Mouse (Mus musculus): ENCODE measurements around the gene Rgp1.
"Not testable (repeated sequence)": the region's sequence is repeated elsewhere in the genome, so short reads cannot be mapped to it uniquely, and the experiment has no call there.

Gene Rgp1

GRCm38 (mm10) chr4:43562769-43563600 lies 15.5 kb upstream of the Rgp1 start:
- no peak for DNase-seq (ENCODE audit: low spot score)

DNA sequence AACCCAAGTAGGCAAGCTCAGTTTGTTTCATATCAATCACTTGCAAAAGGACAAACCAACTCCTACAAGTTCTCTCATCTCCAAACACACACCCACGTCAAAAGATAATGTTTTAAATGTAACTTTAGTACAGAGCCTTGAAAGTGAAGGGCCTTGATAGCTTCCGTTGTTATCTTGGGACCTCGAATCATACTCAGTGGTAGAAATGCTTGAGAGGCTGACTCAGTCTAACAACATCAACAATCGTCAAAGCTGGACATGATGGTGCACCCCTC lies 15.0 kb upstream of the Rgp1 start:
- no peak for DNase-seq (ENCODE audit: low spot score)

- no peak for DNase-seq (ENCODE audit: low spot score)
Measured at GRCm38 (mm10) chr4:43564231-43564630, 14.3 kb upstream of the Rgp1 start.

DNA sequence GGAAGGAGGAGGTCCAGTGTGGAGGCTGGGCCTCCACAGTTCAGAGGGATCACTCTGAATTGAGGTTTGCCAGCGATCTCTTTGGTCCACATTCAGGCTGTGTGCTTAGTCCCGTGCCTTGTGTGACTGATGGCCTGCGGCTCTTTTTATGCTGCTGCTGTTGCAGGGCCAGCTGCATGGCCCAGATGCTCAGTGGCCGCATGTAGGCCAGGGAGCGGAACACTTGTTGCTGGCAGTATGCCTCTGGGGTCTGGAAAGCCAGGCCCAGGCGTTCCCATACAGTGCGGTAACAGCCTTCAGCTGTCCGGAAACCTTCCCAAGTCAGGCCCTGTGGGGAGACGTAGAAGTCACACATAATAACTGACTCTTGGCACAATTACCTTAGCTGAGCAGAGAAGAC lies 11.4 kb upstream of the Rgp1 start:
- no peak for DNase-seq (ENCODE audit: low spot score)

- DNase-seq (ENCODE audit: low spot score): no peak
Measured at GRCm38 (mm10) chr4:43571395-43572045, 7.0 kb upstream of the Rgp1 start.

DNA sequence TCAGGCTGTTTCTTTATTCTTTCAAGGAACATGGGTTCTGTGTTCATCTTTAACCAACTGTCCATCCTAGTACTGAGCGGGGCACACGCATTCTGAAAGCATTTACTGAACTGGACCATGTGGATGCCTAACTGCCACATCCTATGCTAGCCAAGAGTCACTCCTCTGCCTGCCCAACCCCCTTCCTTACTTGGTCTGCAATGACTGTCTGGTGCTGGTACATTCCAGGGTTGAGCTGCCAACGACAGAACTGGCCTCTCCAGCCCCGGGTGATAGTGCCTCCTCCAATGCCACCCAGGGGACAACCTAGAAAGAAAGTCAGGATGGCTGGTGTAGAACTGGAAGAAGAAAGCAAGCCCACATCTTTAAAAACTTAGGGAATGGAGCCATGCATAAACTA lies 5.0 kb upstream of the Rgp1 start:
- no peak for DNase-seq (ENCODE audit: low spot score)

GRCm38 (mm10) chr4:43575356-43575755 lies 3.2 kb upstream of the Rgp1 start:
- DNase-seq (ENCODE audit: low spot score): no peak

DNA sequence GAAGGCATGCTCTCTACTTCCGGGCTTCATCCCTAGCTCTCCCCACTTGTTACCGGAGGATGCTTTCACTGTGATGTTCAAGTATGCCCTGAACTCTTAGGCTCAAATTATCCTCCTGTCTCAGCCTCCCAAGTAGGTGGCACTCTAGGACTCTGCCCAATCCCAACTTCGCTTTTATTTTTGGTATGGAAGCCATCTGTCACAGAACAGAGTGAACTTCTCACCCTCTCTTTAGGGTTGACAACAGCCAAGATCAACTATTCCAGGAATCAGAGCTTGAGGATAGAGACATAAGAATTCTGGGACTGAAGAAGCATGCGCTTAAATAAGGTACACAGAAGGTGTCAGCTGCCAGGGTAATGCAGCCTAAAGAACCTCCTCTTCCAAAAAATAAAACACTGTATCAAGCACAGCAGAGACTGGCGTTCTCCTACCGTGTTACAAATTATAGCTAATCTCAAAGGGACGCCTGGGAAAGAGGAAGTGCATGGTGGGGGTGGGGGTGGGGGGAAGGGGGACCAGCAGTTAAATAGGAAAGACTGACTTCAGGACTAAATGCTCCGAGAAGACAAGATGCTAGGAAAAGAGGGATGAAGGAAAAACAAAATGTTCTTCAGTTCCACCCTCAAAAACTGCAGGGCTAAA lies 1.2 kb upstream of the Rgp1 start:
- no peak for DNase-seq (ENCODE audit: low spot score)

DNA sequence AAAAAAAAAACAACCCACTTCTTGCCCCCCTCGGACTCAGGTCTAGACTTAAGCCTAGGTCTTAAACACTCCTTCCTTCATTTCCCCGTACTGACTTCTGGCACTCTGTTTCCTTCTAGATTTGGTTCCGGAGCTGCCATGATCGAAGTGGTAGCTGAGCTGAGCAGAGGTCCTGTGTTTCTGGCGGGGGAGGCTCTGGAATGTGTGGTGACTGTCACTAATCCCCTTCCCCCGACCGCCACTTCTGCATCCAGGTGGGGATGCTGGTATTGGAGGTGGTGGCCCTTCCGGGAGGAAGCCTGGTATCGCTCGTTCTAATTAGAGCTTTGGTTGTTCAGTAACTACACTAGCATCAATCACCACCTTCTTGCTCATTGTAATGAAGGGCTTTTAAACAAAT lies 741 bp downstream of the Rgp1 start:
- no peak for DNase-seq (ENCODE audit: low spot score)

DNA sequence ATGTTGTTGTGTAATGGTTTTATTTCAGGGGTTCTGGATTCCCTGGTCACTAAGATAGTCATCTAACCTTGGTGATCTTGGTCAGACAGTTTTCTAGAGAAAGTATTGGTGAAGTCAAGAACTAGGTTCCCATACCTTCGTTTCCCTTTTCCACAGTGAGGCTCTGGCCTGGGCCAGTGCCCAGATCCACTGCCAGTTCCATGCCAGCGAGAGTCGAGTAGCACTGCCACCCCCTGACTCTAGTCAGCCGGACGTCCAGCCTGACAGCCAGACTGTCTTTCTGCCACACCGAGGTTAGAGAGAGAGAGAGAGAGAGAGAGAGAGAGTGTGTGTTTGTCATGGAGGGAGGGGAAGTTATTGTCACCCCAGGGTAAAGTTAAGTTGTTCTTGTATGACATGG lies 1.2 kb downstream of the Rgp1 start:
- DNase-seq (ENCODE audit: low spot score): no peak

DNA sequence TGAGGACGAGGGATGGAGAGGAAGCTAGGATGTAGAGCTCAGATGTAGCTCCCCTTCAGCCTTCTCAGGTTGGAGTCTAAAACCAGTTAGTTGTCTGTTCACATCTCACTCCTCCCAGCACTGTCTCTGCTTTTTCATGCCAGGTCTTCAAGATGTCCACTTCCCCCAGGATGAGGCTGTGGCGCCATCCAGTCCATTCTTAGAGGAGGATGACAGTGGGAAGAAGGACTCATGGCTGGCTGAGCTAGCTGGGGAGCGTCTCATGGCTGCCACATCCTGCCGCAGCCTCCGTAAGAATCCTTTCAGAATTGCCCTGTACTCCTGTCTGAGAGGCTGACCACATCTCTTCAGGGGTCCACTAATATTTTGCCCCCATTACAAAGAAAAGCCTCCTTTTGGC lies 2.2 kb downstream of the Rgp1 start:
- no peak for DNase-seq (ENCODE audit: low spot score)

GRCm38 (mm10) chr4:43581381-43581780 lies 2.9 kb downstream of the Rgp1 start:
- no peak for DNase-seq (ENCODE audit: low spot score)

DNA sequence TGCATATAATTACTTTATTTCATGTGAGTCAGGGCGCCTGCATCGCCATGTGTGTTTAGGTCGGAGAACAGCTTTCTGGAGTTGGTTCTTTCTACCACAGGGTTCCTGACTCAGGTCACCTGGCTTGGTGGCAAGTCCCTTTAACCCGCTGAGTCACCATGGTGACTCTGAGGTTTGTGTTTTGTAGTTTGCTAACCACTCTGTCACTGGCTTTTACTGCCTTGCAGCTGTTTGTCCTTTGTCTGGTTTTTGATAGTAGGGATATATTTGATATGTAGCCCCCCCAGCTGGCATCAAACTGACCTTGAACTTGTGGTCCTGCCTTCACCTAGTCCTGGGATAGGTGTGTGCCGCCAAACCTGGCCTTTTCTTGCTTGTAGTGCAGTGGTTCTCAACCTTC lies 3.7 kb downstream of the Rgp1 start:
- DNase-seq (ENCODE audit: low spot score): no peak

DNA sequence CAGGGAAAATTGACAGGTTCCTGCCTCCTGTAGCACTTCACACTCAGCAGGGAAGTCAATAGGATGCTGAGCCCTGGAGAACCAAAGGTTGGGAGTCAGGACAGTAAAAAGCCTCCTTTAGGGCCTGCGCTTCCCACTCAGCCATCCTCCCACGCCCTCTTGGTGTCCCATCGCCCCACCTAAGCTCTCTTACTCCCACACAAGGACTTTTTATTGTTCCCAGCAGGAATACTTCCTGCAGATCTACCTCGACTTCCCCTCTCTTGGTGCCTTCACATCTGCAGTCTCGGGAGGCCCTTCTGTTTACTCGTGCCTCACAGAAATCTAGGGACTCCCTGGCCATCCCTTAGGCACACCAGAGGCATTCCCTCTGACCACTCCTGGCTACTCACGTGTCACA lies 4.9 kb downstream of the Rgp1 start:
- no peak for DNase-seq (ENCODE audit: low spot score)

- no peak for DNase-seq (ENCODE audit: low spot score)
Measured at GRCm38 (mm10) chr4:43584444-43585416, 6.2 kb downstream of the Rgp1 start, which contains the start of gene Msmp. Gene Msmp (minus strand): TSS chr4:43584494.

DNA sequence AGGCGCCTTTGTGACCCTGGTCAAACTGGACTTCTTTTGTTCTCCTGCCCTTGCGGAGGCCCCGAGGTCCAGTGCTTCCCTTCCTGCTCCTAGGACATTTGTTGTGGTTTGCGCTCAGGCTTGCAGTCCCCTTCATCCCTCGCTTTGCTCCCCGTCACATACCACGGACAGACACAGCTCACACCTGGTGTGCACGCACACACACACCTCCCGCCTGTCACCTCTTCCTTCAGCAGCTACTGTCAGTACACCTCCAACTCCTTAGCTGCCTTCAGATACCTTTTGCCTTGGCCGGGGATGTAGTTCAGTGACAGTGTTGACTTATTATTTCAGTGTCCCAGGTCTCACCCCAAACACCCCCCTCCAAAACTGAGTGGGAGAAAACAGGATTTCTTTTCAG lies 7.2 kb downstream of the Rgp1 start:
- DNase-seq (ENCODE audit: low spot score): no peak

GRCm38 (mm10) chr4:43586411-43586810 lies 7.9 kb downstream of the Rgp1 start:
- DNase-seq (ENCODE audit: low spot score): no peak

- DNase-seq (ENCODE audit: low spot score): peak; percentile 12
Measured at GRCm38 (mm10) chr4:43587681-43588080, 9.2 kb downstream of the Rgp1 start.

GRCm38 (mm10) chr4:43591543-43591942 lies 13.0 kb downstream of the Rgp1 start:
- DNase-seq (ENCODE audit: low spot score): no peak

DNA sequence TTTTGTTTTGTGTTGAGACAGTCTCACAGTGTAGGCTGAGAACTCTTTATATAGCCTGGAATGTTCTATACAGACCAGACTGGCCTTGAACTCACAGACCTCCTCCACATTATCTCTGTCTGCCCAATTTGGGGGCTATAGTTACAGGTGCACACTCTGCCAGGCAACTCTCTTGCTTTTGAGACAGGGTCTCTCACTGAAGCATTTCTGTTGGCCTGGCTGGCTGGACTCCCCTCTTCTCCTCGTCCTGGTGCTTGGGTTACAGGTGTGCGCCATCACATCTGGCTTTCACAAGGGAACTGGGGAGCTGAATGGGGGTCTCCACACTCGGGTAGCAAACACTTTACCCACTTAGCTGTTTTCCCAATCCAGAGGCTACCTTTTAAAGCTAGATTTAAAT lies 13.4 kb downstream of the Rgp1 start:
- no peak for DNase-seq (ENCODE audit: low spot score)

DNA sequence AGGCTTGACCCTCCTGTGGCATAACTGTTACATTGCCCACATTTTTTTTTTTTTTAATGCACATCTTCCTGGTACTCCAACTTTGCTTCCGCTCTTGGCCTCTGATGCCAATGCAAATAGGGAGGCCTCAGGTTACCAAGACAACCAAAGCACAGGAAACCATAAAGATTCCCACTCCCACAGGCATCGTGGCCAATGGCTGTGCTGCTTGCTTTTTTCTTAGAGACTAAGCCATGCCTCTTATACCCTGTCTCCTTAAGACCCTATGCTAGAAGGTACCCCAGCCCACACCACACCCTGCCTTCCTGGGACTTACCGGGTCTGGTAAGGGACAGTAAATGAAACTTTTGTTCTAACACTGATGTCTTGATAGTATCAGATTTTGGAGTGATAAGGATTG lies 14.9 kb downstream of the Rgp1 start:
- no peak for DNase-seq (ENCODE audit: low spot score)

DNA sequence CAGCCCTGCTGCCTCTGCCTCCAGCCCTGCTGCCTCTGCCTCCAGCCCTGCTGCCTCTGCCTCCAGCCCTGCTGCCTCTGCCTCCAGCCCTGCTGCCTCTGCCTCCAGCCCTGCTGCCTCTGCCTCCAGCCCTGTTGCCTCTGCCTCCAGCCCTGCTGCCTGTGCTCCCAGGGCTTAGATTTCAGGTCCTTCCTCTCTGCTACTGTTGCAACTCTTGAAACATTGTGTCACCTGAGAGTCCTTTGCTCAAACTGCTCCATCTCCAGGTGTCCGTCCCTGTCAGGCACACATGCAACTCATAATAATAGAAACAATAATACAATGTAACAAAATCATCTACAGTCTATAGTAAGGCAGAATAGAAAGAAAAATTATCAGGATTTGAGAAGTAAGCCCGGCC lies 18.1 kb downstream of the Rgp1 start:
- not testable (repeated sequence) for DNase-seq (ENCODE audit: low spot score)

Data from embryo, embryonic 10 days (tissue).